Mouse (Mus musculus): ENCODE data around the gene Zfp629. TPM values are rescaled to one million over a fixed set of nuclear protein-coding genes. Genes with fewer than 3 reads are reported as not detected.

The Zfp629 gene
- total RNA-seq, 2 experiments from 2014 or later, result 19.7 to 20.6 TPM

DNA sequence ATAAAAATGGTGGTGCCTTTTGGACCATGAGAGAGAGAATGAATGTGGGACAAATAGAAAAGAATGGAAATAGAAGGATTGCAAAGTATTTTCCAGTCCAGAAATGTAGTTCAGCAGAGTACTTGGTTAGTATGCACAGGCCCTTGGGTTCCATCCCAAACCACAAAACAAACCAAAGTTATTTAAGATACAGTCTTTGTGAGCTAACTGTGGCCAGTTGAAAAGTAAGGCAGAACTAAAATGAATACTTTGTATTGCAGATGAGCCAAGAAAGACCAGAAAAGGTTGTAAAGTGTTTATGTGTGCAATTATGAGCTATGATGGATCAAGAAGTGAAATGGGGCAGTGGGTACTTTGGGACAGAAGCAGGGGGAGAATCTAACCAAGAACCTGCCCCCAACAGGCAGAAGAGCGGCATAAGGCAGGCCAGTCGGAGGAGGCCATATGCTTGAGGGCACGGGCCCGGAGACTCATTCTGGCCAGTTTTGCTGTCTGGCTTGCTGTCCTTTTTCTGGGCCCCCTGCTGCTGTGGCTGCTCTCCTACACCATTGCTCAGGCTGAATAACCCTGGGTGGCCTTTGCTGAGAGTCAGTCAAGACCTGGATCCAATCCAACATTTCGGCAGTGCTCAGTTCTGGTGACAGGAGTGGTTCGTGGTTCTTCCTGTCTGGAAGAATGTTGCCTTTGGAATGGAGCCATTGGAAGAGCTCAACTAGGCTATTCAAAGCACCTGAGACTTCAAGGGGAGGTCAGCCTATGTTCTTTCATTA lies 51.0 kb downstream of the Zfp629 start:
- peak; percentile 43 to 60 for DNase-seq

GRCm38 (mm10) chr7:127561340-127561858 lies 54.2 kb downstream of the Zfp629 start, which contains the start of gene Tmem265:
TSS of gene Tmem265 (plus strand) at chr7:127561390.
- DNase-seq, result no peak

- no peak for DNase-seq
Measured at GRCm38 (mm10) chr7:127560580-127560979, 55.0 kb downstream of the Zfp629 start.

Other genes with a start within 250 kb of the Zfp629 start
- gene Zfp747, start 239.7 kb downstream of the Zfp629 start, total RNA-seq (2021), result 10 to 100 TPM; 10.7 to 12.2 TPM
- gene 9130019O22Rik, start 228.6 kb downstream of the Zfp629 start, total RNA-seq (2021), result 1 to 10 TPM; 4.7 to 5.2 TPM
- 1 to 10 TPM; 8.7 to 9.9 TPM for gene E430018J23Rik, start 222.2 kb downstream of the Zfp629 start, total RNA-seq (2021)
- gene Zfp764, start 209.0 kb downstream of the Zfp629 start, total RNA-seq (2021), result 1 to 10 TPM; 6.4 to 7.9 TPM
- gene Zfp688, start 193.7 kb downstream of the Zfp629 start, total RNA-seq (2021), result 10 to 100 TPM; 12.7 to 12.8 TPM
- gene Zfp689, start 166.6 kb downstream of the Zfp629 start, total RNA-seq (2021), result 1 to 10 TPM; 3.8 to 4.4 TPM
- 10 to 100 TPM; 44.3 to 48.3 TPM for gene Prr14, start 156.2 kb downstream of the Zfp629 start, total RNA-seq (2021)
- gene Fbrs, start 136.6 kb downstream of the Zfp629 start, total RNA-seq (2021), result 10 to 100 TPM; 56.5 to 66.7 TPM
- 10 to 100 TPM; 83.6 to 95.9 TPM for gene Srcap, start 103.8 kb downstream of the Zfp629 start, total RNA-seq (2021)
- gene Gm42715, start 96.2 kb downstream of the Zfp629 start, total RNA-seq (2021), result 10 to 100 TPM; 19.6 to 20.2 TPM
- gene Tmem265, start 54.4 kb downstream of the Zfp629 start, total RNA-seq (2021), result not detected
- gene Phkg2, start 42.5 kb downstream of the Zfp629 start, total RNA-seq (2021), result 10 to 100 TPM; 35.4 to 43.1 TPM
- gene Ccdc189, start 27.2 kb downstream of the Zfp629 start, total RNA-seq (2021), result 1 to 10 TPM; 7.0 to 7.8 TPM
- gene Rnf40, start 27.0 kb downstream of the Zfp629 start, total RNA-seq (2021), result 10 to 100 TPM; 55.8 to 60.8 TPM
- 100 to 1,000 TPM in 1 of 2 experiments, 10 to 100 TPM in 1; 63.6 to 103 TPM for gene Bcl7c, start 93.1 kb upstream of the Zfp629 start, total RNA-seq (2021)
- gene Ctf1, start 96.9 kb upstream of the Zfp629 start, total RNA-seq (2021), result 1 to 10 TPM; 3.2 to 4.2 TPM
- not detected for gene Ctf2, start 116.4 kb upstream of the Zfp629 start, total RNA-seq (2021)
- 10 to 100 TPM; 13.1 to 13.7 TPM for gene Fbxl19, start 128.7 kb upstream of the Zfp629 start, total RNA-seq (2021)
- 10 to 100 TPM; 27.7 to 36.3 TPM for gene Orai3, start 154.0 kb upstream of the Zfp629 start, total RNA-seq (2021)
- gene Setd1a, start 160.9 kb upstream of the Zfp629 start, total RNA-seq (2021), result 10 to 100 TPM; 36.0 TPM
- 1 to 10 TPM; 4.1 to 6.6 TPM for gene Gm49388, start 169.8 kb upstream of the Zfp629 start, total RNA-seq (2021)
- 10 to 100 TPM; 30.0 to 53.3 TPM for gene Hsd3b7, start 184.8 kb upstream of the Zfp629 start, total RNA-seq (2021)
- 100 to 1,000 TPM in 1 of 2 experiments, 10 to 100 TPM in 1; 92.5 to 108 TPM for gene Stx4a, start 208.5 kb upstream of the Zfp629 start, total RNA-seq (2021)
- 1 to 10 TPM; 4.4 to 4.5 TPM for gene Stx1b, start 208.8 kb upstream of the Zfp629 start, total RNA-seq (2021)

Data from adrenal gland, postnatal 36 days (tissue).